Mouse (Mus musculus): Measurements from ENCODE around the gene Efna2. TPM values are rescaled to one million over a fixed set of nuclear protein-coding genes. Genes with fewer than 3 reads are reported as not detected.

The Efna2 gene
- polyA plus RNA-seq, 1 experiment from 2014 or later: 1.1 TPM

GRCm38 (mm10) chr10:80186649-80187048 lies 7.4 kb downstream of the Efna2 start:
- H3K27me3 ChIP-seq: peaks cover 98% of the 10 kb centered on the region
- no peak overlapping the region for H3K9ac ChIP-seq
- peaks cover 15% of the 10 kb centered on the region for H3K4me1 ChIP-seq (replicated peaks)
- H3K4me3 ChIP-seq (replicated peaks): no peak overlapping the region
- no peak for DNase-seq
- no peak overlapping the region for H3K4me2 ChIP-seq
- no peak overlapping the region for H3K27ac ChIP-seq
- 25% methylated on average over 27 of the region's 27 CpGs for WGBS (ENCODE audit: insufficient replicate concordance)
- no peaks in the 10 kb centered on the region for H3K36me3 ChIP-seq
- H3K9me3 ChIP-seq (replicated peaks): no peaks in the 10 kb centered on the region
- ATAC-seq (ENCODE audit: low read depth): no peak

GRCm38 (mm10) chr10:80187739-80188138 lies 8.5 kb downstream of the Efna2 start:
- Histone ChIP-seq H3K27me3 (peaks cover 98% of the 10 kb centered on the region), H3K9ac (no peak overlapping the region), H3K36me3 (no peaks in the 10 kb centered on the region), H3K4me1 (replicated peaks) (peaks cover 15% of the 10 kb centered on the region), H3K27ac (no peak overlapping the region), H3K4me2 (no peak overlapping the region), H3K9me3 (replicated peaks) (no peaks in the 10 kb centered on the region), H3K4me3 (replicated peaks) (no peak overlapping the region)
- 79% methylated on average over 10 of the region's 10 CpGs for whole genome bisulfite sequencing (ENCODE audit: insufficient replicate concordance)
- DNase-seq (no peak), ATAC-seq (ENCODE audit: low read depth) (no peak)

- no peaks in the 10 kb centered on the region for H3K9me3 ChIP-seq (replicated peaks)
- WGBS (ENCODE audit: insufficient replicate concordance): 74% methylated on average over 15 of the region's 15 CpGs
- ATAC-seq (ENCODE audit: low read depth) (no peak), DNase-seq (no peak)
- peaks cover 98% of the 10 kb centered on the region for H3K27me3 ChIP-seq
- no peak overlapping the region for H3K4me3 ChIP-seq (replicated peaks)
- no peak overlapping the region for H3K27ac ChIP-seq
- no peak overlapping the region for H3K9ac ChIP-seq
- no peak overlapping the region for H3K4me2 ChIP-seq
- no peaks in the 10 kb centered on the region for H3K36me3 ChIP-seq
- peaks cover 19% of the 10 kb centered on the region for H3K4me1 ChIP-seq (replicated peaks)
These were observed 9.3 kb downstream of the Efna2 start for GRCm38 (mm10) chr10:80188453-80189024.

- ATAC-seq (ENCODE audit: low read depth) (no peak), DNase-seq (no peak)
- peaks cover 96% of the 10 kb centered on the region for H3K27me3 ChIP-seq
- WGBS (ENCODE audit: insufficient replicate concordance): 5% methylated on average over 21 of the region's 21 CpGs
- no peaks in the 10 kb centered on the region for H3K36me3 ChIP-seq
- H3K9me3 ChIP-seq (replicated peaks): no peaks in the 10 kb centered on the region
- H3K4me3 ChIP-seq (replicated peaks): peak overlapping the region; percentile 42
- H3K9ac ChIP-seq: no peak overlapping the region; the same call in 1 of the 2 replicates
- peak overlapping the region; percentile 60 for H3K4me2 ChIP-seq
- peaks cover 29% of the 10 kb centered on the region for H3K4me1 ChIP-seq (replicated peaks)
- no peak overlapping the region for H3K27ac ChIP-seq
These were observed 10.7 kb downstream of the Efna2 start for GRCm38 (mm10) chr10:80189999-80190398.

- peak overlapping the region; percentile 42 for H3K4me3 ChIP-seq (replicated peaks)
- peak overlapping the region; percentile 41; the same call in 1 of the 2 replicates for H3K9ac ChIP-seq
- H3K27ac ChIP-seq: no peak overlapping the region
- ATAC-seq (ENCODE audit: low read depth): no peak
- no peaks in the 10 kb centered on the region for H3K36me3 ChIP-seq
- no peak for DNase-seq
- WGBS (ENCODE audit: insufficient replicate concordance): 1% methylated on average over 46 of the region's 48 CpGs
- H3K4me2 ChIP-seq: peak overlapping the region; percentile 60
- no peaks in the 10 kb centered on the region for H3K9me3 ChIP-seq (replicated peaks)
- peaks cover 29% of the 10 kb centered on the region for H3K4me1 ChIP-seq (replicated peaks)
- H3K27me3 ChIP-seq: peaks cover 90% of the 10 kb centered on the region
These were observed 11.3 kb downstream of the Efna2 start for GRCm38 (mm10) chr10:80190491-80191051.

- Histone ChIP-seq H3K9me3 (replicated peaks) (no peaks in the 10 kb centered on the region), H3K36me3 (no peaks in the 10 kb centered on the region), H3K27ac (no peak overlapping the region), H3K4me3 (replicated peaks) (no peak overlapping the region), H3K4me2 (no peak overlapping the region), H3K9ac (no peak overlapping the region; the same call in 1 of the 2 replicates), H3K4me1 (replicated peaks) (peaks cover 29% of the 10 kb centered on the region), H3K27me3 (peaks cover 56% of the 10 kb centered on the region)
- DNase-seq (no peak), ATAC-seq (ENCODE audit: low read depth) (peak; percentile 68)
- WGBS (ENCODE audit: insufficient replicate concordance): 65% methylated on average over 6 of the region's 6 CpGs
These were observed 14.7 kb downstream of the Efna2 start for GRCm38 (mm10) chr10:80193976-80194375.

GRCm38 (mm10) chr10:80194441-80194840 lies 15.2 kb downstream of the Efna2 start:
- 62% methylated on average over 8 of the region's 8 CpGs for WGBS (ENCODE audit: insufficient replicate concordance)
- Histone ChIP-seq H3K9me3 (replicated peaks) (no peaks in the 10 kb centered on the region), H3K36me3 (no peaks in the 10 kb centered on the region), H3K27ac (no peak overlapping the region), H3K4me2 (no peak overlapping the region), H3K27me3 (peaks cover 51% of the 10 kb centered on the region), H3K9ac (no peak overlapping the region), H3K4me1 (replicated peaks) (peaks cover 29% of the 10 kb centered on the region), H3K4me3 (replicated peaks) (no peak overlapping the region)
- ATAC-seq (ENCODE audit: low read depth): no peak
- no peak for DNase-seq

- Histone ChIP-seq H3K4me2 (no peak overlapping the region), H3K9me3 (replicated peaks) (no peaks in the 10 kb centered on the region), H3K27ac (no peak overlapping the region), H3K36me3 (no peaks in the 10 kb centered on the region), H3K9ac (no peak overlapping the region), H3K4me3 (replicated peaks) (no peak overlapping the region), H3K27me3 (peaks cover 43% of the 10 kb centered on the region), H3K4me1 (replicated peaks) (peaks cover 14% of the 10 kb centered on the region; the same call in 1 of the 2 replicates)
- 77% methylated on average over 1 of the region's 1 CpGs for WGBS (ENCODE audit: insufficient replicate concordance)
- DNase-seq: no peak
- ATAC-seq (ENCODE audit: low read depth): no peak
These were observed 16.9 kb downstream of the Efna2 start for GRCm38 (mm10) chr10:80196167-80196566.

- H3K27me3 ChIP-seq: peaks cover 35% of the 10 kb centered on the region
- 71% methylated on average over 33 of the region's 33 CpGs for WGBS (ENCODE audit: insufficient replicate concordance)
- no peak for DNase-seq
- no peak overlapping the region for H3K4me3 ChIP-seq (replicated peaks)
- peaks cover 14% of the 10 kb centered on the region; the same call in 1 of the 2 replicates for H3K4me1 ChIP-seq (replicated peaks)
- no peak for ATAC-seq (ENCODE audit: low read depth)
- no peak overlapping the region for H3K9ac ChIP-seq
- H3K4me2 ChIP-seq: no peak overlapping the region
- H3K27ac ChIP-seq: no peak overlapping the region
- H3K9me3 ChIP-seq (replicated peaks): no peaks in the 10 kb centered on the region
- H3K36me3 ChIP-seq: no peaks in the 10 kb centered on the region
These were observed 17.7 kb downstream of the Efna2 start for GRCm38 (mm10) chr10:80196778-80197581.

- Histone ChIP-seq H3K27ac (no peak overlapping the region), H3K4me2 (no peak overlapping the region), H3K4me3 (replicated peaks) (no peak overlapping the region), H3K27me3 (peaks cover 19% of the 10 kb centered on the region), H3K9me3 (replicated peaks) (no peaks in the 10 kb centered on the region), H3K9ac (no peak overlapping the region), H3K36me3 (no peaks in the 10 kb centered on the region), H3K4me1 (replicated peaks) (peaks cover under 1% of the 10 kb centered on the region; the same call in 1 of the 2 replicates)
- DNase-seq (peak; percentile 68), ATAC-seq (ENCODE audit: low read depth) (peak; percentile 71; the same call in 1 of the 2 replicates)
- WGBS (ENCODE audit: insufficient replicate concordance): 47% methylated on average over 3 of the region's 3 CpGs
These were observed 20.2 kb downstream of the Efna2 start for GRCm38 (mm10) chr10:80199440-80200008.

GRCm38 (mm10) chr10:80200485-80200884 lies 21.2 kb downstream of the Efna2 start:
- H3K27me3 ChIP-seq: peaks cover 24% of the 10 kb centered on the region
- 64% methylated on average over 6 of the region's 6 CpGs for WGBS (ENCODE audit: insufficient replicate concordance)
- ATAC-seq (ENCODE audit: low read depth): no peak
- no peaks in the 10 kb centered on the region for H3K9me3 ChIP-seq (replicated peaks)
- H3K4me3 ChIP-seq (replicated peaks): no peak overlapping the region
- no peak overlapping the region for H3K4me2 ChIP-seq
- DNase-seq: no peak
- H3K9ac ChIP-seq: no peak overlapping the region
- H3K27ac ChIP-seq: no peak overlapping the region
- H3K36me3 ChIP-seq: no peaks in the 10 kb centered on the region
- H3K4me1 ChIP-seq (replicated peaks): no peaks in the 10 kb centered on the region
